Mouse (Mus musculus) ovary, postnatal 14 days (tissue): ENCODE measurements around the gene Klk1b1.
"Not testable (repeated sequence)": the region's sequence is repeated elsewhere in the genome, so short reads cannot be mapped to it uniquely, and the experiment has no call there.

ENCODE experiments used
- DNase-seq: peaks from one replicate; pipeline ENCODE4 v3.0.0; 2022; ENCODE audit warnings: low spot score

Gene Klk1b1

GRCm38 (mm10) chr7:43966451-43966850 is at the start of gene Klk1b1:
TSS of gene Klk1b1 (plus strand) at chr7:43966751.
- no peak for DNase-seq

- no peak for DNase-seq
Measured at GRCm38 (mm10) chr7:43918426-43918825, 48.1 kb upstream of the Klk1b1 start.

GRCm38 (mm10) chr7:43918871-43919270 is 47.7 kb upstream of the Klk1b1 start:
- no peak for DNase-seq

- DNase-seq = peak; percentile 54
Measured at GRCm38 (mm10) chr7:43919559-43920451, 46.7 kb upstream of the Klk1b1 start.

- no peak for DNase-seq
Measured at GRCm38 (mm10) chr7:43920582-43920981, 46.0 kb upstream of the Klk1b1 start.

- DNase-seq = no peak
Measured at GRCm38 (mm10) chr7:43921087-43921486, 45.5 kb upstream of the Klk1b1 start.

- no peak for DNase-seq
Measured at GRCm38 (mm10) chr7:43921941-43922340, 44.6 kb upstream of the Klk1b1 start.

GRCm38 (mm10) chr7:43925985-43926384 is 40.6 kb upstream of the Klk1b1 start:
- DNase-seq = no peak

- no peak for DNase-seq
Measured at GRCm38 (mm10) chr7:43928521-43928920, 38.0 kb upstream of the Klk1b1 start.

GRCm38 (mm10) chr7:43932337-43932736 is 34.2 kb upstream of the Klk1b1 start:
- no peak for DNase-seq

GRCm38 (mm10) chr7:43933440-43933839 is 33.1 kb upstream of the Klk1b1 start, which contains the start of gene Klk15:
TSS of gene Klk15 (plus strand) at chr7:43933740.
- no peak for DNase-seq

- DNase-seq = no peak
Measured at GRCm38 (mm10) chr7:43934747-43935146, 31.8 kb upstream of the Klk1b1 start.

GRCm38 (mm10) chr7:43936551-43936950 is 30.0 kb upstream of the Klk1b1 start:
- no peak for DNase-seq

GRCm38 (mm10) chr7:43942293-43942692 is 24.3 kb upstream of the Klk1b1 start:
- not testable (repeated sequence) for DNase-seq

GRCm38 (mm10) chr7:43944727-43945264 is 21.8 kb upstream of the Klk1b1 start:
- DNase-seq = no peak

GRCm38 (mm10) chr7:43950364-43950763 is 16.2 kb upstream of the Klk1b1 start, which contains the start of gene Klk1b8:
TSS of gene Klk1b8 (plus strand) at chr7:43950664.
- no peak for DNase-seq

GRCm38 (mm10) chr7:43952703-43953102 is 13.8 kb upstream of the Klk1b1 start:
- no peak for DNase-seq

- no peak for DNase-seq
Measured at GRCm38 (mm10) chr7:43967058-43967457, 507 bp downstream of the Klk1b1 start.

GRCm38 (mm10) chr7:43967612-43968011 is 1.1 kb downstream of the Klk1b1 start:
- DNase-seq = no peak

- DNase-seq = not testable (repeated sequence)
Measured at GRCm38 (mm10) chr7:43975761-43976160, 9.2 kb downstream of the Klk1b1 start, which contains the start of gene Klk1b9. TSS of gene Klk1b9 (plus strand) at chr7:43976061.

- DNase-seq = no peak
Measured at GRCm38 (mm10) chr7:43985657-43986056, 19.1 kb downstream of the Klk1b1 start.

- not testable (repeated sequence) for DNase-seq
Measured at GRCm38 (mm10) chr7:43994821-43995220, 28.3 kb downstream of the Klk1b1 start.

GRCm38 (mm10) chr7:43995577-43995976 is 29.0 kb downstream of the Klk1b1 start, which contains the start of gene Klk1b11:
TSS of gene Klk1b11 (plus strand) at chr7:43995877.
- not testable (repeated sequence) for DNase-seq
